Mouse (Mus musculus): Measurements from ENCODE around the gene Vps37d.

- TF ChIP-seq CTCF (IDR thresholded peaks at IDR 0.05; ENCODE audit: low read depth, low read length) (peak; percentile 51), POLR2A (IDR thresholded peaks at IDR 0.05; ENCODE audit: borderline replicate concordance, low read depth, low read length) (no peak)
Measured at GRCm38 (mm10) chr5:135077564-135078481, at the start of gene Vps37d.

Measured in bone marrow macrophage, adult 2 months (primary cell).